Mouse (Mus musculus) erythroblast, embryonic 14.5 days (primary cell): ENCODE results near the gene Slc35d3.

Experiments used
- GATA1 ChIP-seq: IDR thresholded peaks from 2 replicates; pipeline ENCODE4 v1.6.1; 2012; ENCODE audit warnings: low read length, inconsistent platforms, mixed read lengths
- TAL1 ChIP-seq: IDR thresholded peaks from 3 replicates; pipeline ENCODE4 v1.6.1; 2012; ENCODE audit warnings: low read length, inconsistent platforms, mixed read lengths

GRCm38 (mm10) chr10:19839836-19840235, 11.4 kb downstream of the Slc35d3 start:
- TF ChIP-seq GATA1 (no peak), TAL1 (no peak)
